Mouse (Mus musculus) spleen, postnatal 14 days (tissue): ENCODE measurements around the gene Mbd3l2.
"Not testable (repeated sequence)": the region's sequence is repeated elsewhere in the genome, so short reads cannot be mapped to it uniquely, and the experiment has no call there.

Experiments used
- DNase-seq, 2 experiments: peaks; one replicate each; pipeline ENCODE4 v3.0.0; 2021 to 2022; ENCODE audit warnings: low spot score in 2 of 2

The Mbd3l2 gene

DNA sequence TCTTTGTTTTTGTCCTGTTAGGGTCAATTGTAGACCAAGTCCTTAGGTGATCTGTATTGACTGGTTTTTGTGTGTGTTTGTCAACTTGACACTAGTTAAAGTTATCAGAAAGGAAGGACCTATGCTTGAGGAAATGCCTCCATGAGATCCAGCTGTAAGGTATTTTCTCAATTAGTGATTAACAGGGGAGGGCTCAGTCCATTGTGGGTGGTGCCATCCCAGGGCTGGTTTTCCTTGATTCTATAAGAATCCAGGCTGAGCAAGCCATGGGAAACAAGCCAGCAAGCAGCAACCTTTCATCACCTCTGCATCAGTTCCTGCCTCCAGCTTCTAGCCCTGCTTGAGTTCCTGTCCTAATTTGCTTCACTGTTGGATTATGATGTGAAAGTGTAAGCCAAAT is at the start of gene Mbd3l2:
TSS of gene Mbd3l2 (plus strand) at position 301 of the 400 bp plus-strand sequence.
- DNase-seq = no peak

DNA sequence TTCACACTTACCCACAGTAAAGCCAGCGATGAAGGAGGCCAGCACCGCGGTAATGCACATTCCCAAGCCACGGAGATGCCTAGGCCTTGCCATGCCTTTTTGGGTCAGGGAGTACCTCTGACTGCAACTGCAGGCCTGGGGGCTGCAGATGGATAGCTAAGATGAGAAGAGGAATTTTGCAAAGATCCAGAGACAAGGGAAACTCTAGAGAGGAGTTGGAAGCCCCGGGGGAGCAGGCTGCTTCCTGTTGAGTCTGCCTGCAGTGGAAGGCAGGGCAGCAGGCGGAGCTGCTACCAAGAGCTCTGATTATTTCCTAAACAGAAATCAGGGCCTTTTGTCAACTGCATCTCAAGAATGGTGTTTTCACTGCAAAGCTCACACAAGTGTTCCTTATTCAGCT is 44.7 kb upstream of the Mbd3l2 start:
- DNase-seq = no peak

DNA sequence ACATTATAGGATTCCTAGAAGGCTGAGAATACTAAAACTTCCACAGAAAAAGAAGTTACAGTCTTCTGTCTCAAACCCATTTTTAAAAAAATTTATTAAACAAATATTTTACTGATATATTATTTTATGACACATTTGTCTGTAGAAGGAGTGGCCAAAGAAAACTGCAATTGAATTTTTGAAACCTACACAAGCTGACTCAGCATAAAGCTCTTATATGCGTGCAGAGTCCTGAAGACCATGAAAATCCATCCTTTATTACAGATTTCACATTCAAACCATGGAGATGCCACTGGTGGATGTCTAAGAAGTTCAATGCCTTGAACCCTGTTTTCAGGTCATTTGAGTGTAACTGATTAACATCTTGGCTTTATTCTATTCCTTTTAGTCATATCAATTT is 30.8 kb upstream of the Mbd3l2 start:
- DNase-seq = no peak

GRCm38 (mm10) chr9:18402895-18403294 is 27.6 kb upstream of the Mbd3l2 start, which contains the start of gene Naalad2:
TSS of gene Naalad2 (minus strand) at chr9:18402995.
- not testable (repeated sequence) for DNase-seq

DNA sequence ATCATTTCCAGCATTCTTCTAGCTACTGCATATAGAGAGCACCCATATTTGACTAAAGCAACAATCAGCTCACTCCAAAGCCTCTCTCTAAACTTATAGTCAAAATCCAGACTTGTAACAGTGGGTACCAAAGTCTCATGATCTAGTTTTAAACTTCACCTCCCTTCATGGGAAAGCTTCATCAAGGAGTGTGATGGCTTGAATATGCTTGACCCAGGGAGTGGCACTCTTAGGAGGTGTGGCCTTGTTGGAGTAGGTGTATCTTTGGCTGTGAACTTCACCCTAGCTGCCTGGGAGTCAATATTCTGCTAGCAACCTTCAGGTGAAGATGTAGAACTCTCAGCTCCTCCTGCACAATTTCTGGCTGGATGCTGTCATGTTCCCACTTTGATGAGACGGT is 26.3 kb upstream of the Mbd3l2 start, which contains the start of gene Ubtfl1:
TSS of gene Ubtfl1 (plus strand) at position 301 of the 400 bp plus-strand sequence.
- DNase-seq = no peak

DNA sequence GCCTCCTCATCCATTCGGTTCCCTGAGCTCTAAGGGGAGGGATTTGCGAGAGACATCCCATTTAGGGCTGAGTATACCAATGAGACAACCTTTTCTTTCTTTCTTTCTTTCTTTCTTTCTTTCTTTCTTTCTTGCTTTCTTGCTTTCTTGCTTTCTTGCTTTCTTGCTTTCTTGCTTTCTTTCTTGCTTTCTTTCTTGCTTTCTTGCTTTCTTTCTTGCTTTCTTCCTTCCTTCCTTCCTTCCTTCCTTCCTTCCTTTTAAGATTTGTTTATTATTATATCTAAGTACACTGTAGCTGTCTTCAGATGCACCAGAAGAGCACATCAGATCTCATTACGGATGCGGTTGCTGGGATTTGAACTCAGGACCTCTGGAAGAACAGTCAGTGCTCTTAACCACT is 18.1 kb upstream of the Mbd3l2 start:
- not testable (repeated sequence) for DNase-seq

GRCm38 (mm10) chr9:18431687-18432086 is 1.2 kb downstream of the Mbd3l2 start:
- no peak for DNase-seq

DNA sequence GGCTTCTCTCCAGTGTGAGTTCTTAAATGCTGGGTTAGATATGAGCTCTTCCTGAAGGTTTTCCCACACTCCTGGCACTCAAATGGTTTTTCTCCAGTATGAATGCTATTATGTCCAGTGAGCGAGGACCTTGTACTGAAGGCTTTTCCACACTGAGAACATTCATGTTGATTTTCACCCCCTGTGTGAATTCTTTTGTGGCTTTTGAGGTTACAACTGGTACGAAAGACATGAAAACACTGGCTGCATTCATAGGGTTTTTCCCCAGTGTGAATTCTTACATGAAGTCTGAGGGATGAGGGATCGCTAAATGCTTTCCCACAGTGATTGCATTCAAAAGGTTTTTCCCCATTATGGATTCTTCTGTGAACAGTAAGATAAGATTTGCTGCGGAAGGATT is 26.1 kb downstream of the Mbd3l2 start:
- DNase-seq = no peak

DNA sequence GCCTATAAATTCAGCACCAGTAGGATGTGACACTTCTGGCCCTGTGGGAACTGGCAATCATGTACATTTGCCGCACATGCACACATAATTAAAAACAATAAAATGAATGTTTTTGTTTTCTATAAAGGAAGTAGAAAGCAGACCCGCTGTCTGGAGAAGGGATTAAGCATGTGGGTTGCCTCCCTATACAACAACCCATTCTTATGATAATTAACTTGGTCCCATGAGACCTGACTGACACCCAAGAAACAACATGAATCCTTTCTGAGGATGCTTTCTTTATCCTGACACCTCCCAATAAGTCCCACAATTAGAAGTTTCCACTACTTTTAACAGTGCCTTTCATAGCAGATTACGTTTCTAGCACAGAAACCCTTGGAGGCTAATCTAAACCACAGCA is 36.9 kb downstream of the Mbd3l2 start:
- DNase-seq = no peak

- no peak for DNase-seq
Observed at GRCm38 (mm10) chr9:18468005-18468404, 37.6 kb downstream of the Mbd3l2 start.

- peak; percentile 24 to 56 for DNase-seq
Observed at GRCm38 (mm10) chr9:18473324-18474128, 43.1 kb downstream of the Mbd3l2 start.

- DNase-seq = no peak
Observed at GRCm38 (mm10) chr9:18478168-18478567, 47.7 kb downstream of the Mbd3l2 start, which contains the start of the genes Zfp558 and Mbd3l1. TSS of gene Zfp558 (minus strand) at chr9:18478268. TSS of gene Mbd3l1 (plus strand) at chr9:18478359.
